Mouse (Mus musculus) frontal cortex, adult 2 months (tissue): ENCODE data around the gene Samt4. TPM values are rescaled to one million over a fixed set of nuclear protein-coding genes. Genes with fewer than 3 reads are reported as not detected.
"Not testable (repeated sequence)": the region's sequence is repeated elsewhere in the genome, so short reads cannot be mapped to it uniquely, and the experiment has no call there.

Experiments
- DNase-seq, 2 experiments: peaks; one replicate each; pipeline ENCODE4 v3.0.0; 2022; ENCODE audit warnings: low spot score in 1 of 2; ENCODE audit errors: extremely low spot score in 1 of 2
- polyA plus RNA-seq: library from polyadenylated mRNA; depleted of rRNA; stranded (reverse); fragments of >200 nt; gene quantifications from 2 replicates; pipeline ENCODE4 v1.2.3, GENCODE M21; 2012; rRNA removed

The Samt4 gene
- polyA plus RNA-seq, result not detected in 2 replicates

DNA sequence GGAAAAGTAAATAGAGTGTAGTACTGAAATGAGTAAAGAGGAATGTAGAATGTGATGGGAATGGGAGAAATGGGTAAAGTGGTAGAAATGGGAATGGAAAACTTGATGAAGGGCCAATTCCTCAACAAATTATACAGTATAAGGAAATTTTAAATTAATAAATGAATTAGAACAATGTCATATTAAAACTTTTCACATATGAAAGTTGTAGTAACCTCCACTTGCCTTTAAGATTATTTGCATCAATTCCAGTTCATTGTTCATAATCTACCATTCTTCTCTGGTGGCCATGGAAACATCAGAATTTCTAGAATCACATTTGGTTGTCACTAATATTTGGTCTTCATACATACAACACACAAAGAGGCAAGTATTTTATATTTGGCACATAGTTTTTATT is at the start of gene Samt4:
Samt4 (plus strand) TSS at position 301 of the 400 bp plus-strand sequence.
- DNase-seq, result no peak

DNA sequence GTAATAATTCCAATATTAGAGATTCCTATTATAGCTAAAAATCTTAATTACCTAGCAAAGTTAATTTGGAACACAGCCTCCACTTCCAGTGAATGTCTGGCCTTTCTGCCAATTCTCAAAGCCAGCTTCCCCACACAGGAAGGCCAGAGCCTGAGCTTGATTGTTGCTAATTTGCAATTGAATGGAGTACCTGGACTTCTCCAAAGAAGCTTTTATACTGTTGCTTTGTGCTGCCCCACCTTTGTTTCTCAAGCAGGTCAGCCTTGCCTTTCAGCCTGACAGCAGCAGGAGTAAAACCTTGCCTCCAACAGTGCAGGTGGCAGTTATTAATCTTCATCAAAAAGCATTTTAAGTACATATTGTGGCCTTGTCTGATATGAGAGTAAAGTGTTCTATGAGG is 38.1 kb upstream of the Samt4 start:
- not testable (repeated sequence) for DNase-seq

DNA sequence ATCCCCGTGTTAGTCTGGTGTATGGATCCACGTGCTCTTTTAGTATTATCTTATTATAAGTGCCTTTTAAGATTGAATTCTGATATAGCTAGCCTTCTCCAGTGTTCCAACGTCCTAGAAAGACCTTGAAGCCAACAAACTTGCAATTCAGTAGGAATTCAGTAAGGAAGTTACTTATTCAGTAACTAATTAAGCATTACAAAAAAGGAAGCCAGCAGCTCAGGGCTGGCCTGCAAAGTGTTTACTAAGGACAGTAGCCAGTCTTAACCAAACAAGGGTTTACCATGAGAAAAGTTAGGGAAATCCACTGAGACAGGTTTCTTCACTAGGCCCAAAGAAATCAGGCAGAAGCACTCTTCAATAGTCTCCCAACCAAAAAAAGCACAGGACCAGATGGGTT is 13.4 kb upstream of the Samt4 start:
- not testable (repeated sequence) for DNase-seq

Other genes starting within 250 kb of the Samt4 start
- not detected in 2 replicates for gene 4930524N10Rik, start 138.6 kb upstream of the Samt4 start, polyA plus RNA-seq
- gene Samt2, start 97.4 kb downstream of the Samt4 start, polyA plus RNA-seq, result not detected in 2 replicates